Mouse (Mus musculus) bone marrow, adult 2 months (tissue): Measurements from ENCODE around the gene Snapc4. TPM values are rescaled to one million over a fixed set of nuclear protein-coding genes. Genes with fewer than 3 reads are reported as not detected.

Experiments
- H3K27ac ChIP-seq: fragments of 200-500 bp; 2 replicates; pipeline ENCODE4 v1.5.1; 2012; ENCODE audit warnings: low read depth, mild to moderate bottlenecking, control low read depth, inconsistent platforms, low read length; ENCODE audit not compliant: control insufficient read depth, poor library complexity, insufficient read depth
- H3K4me1 ChIP-seq: fragments of 200-500 bp; 2 replicates; pipeline ENCODE4 v1.6.1; 2011; ENCODE audit warnings: low read length; ENCODE audit not compliant: control insufficient read depth, insufficient read depth
- H3K4me3 ChIP-seq: fragments of 200-500 bp; replicated peaks from 2 replicates; pipeline ENCODE3; 2011; ENCODE audit warnings: mild to moderate bottlenecking, low read depth, low read length, control low read depth; ENCODE audit not compliant: control insufficient read depth
- CTCF ChIP-seq: fragments of 200-500 bp; IDR thresholded peaks from 2 replicates; pipeline ENCODE4 v1.5.1; 2011; ENCODE audit warnings: low read length, control low read depth; ENCODE audit not compliant: control insufficient read depth, insufficient read depth
- POLR2A ChIP-seq: fragments of 200-500 bp; IDR thresholded peaks from 2 replicates; pipeline ENCODE4 v1.6.1; 2011; ENCODE audit warnings: low read depth, mild to moderate bottlenecking, control low read depth, low read length, borderline replicate concordance; ENCODE audit not compliant: control insufficient read depth
- WGBS: fragments of 180-500 bp; shearing (Covaris S2); methylation state at CpG from one replicate; pipeline ENCODE4 v1.1.7; 2018; 5-methylcytosine and 5-hydroxymethylcytosine counted together
- polyA plus RNA-seq: library from polyadenylated mRNA; stranded (reverse); fragments of >200 nt; gene quantifications from 2 replicates; pipeline ENCODE4 v1.2.4, GENCODE M21; 2011; ENCODE audit warnings: low replicate concordance; ENCODE audit not compliant: missing spikeins, insufficient read depth, insufficient read length

Gene Snapc4
- polyA plus RNA-seq, 1 experiment = 42.6 TPM

- Histone ChIP-seq H3K4me1 (no peaks in the 10 kb centered on the region), H3K27ac (no peak overlapping the region), H3K4me3 (no peak overlapping the region)
- TF ChIP-seq CTCF (no peak), POLR2A (no peak)
- 86% methylated on average over 5 of the region's 5 CpGs for WGBS
These were observed 17.5 kb downstream of the Snapc4 start for GRCm38 (mm10) chr2:26362991-26363390.

GRCm38 (mm10) chr2:26360772-26361171, 19.7 kb downstream of the Snapc4 start, which contains the start of gene Card9:
TSS of gene Card9 (minus strand) at chr2:26360918.
- H3K27ac ChIP-seq = peak within 1 kb of the TSS; percentile 53
- 19% methylated on average over 3 of the region's 3 CpGs for WGBS

GRCm38 (mm10) chr2:26359983-26360382, 20.5 kb downstream of the Snapc4 start:
- peak overlapping the region; percentile 53 for H3K27ac ChIP-seq

More at GRCm38 (mm10) chr2:26360772-26361171, 19.7 kb downstream of the Snapc4 start, which contains the start of gene Card9:
- Histone ChIP-seq H3K4me1 (no peaks in the 10 kb centered on the region; the same call in 1 of the 2 replicates), H3K4me3 (peak within 1 kb of the TSS; percentile 77)
- TF ChIP-seq CTCF (no peak), POLR2A (no peak)

GRCm38 (mm10) chr2:26358667-26359320, 21.7 kb downstream of the Snapc4 start:
- Histone ChIP-seq H3K27ac (no peak overlapping the region), H3K4me3 (no peak overlapping the region)
- WGBS = 80% methylated on average over 13 of the region's 13 CpGs

More at GRCm38 (mm10) chr2:26359983-26360382, 20.5 kb downstream of the Snapc4 start:
- peak overlapping the region; percentile 77 for H3K4me3 ChIP-seq
- H3K4me1 ChIP-seq = no peaks in the 10 kb centered on the region; the same call in 1 of the 2 replicates
- TF ChIP-seq CTCF (no peak), POLR2A (peak; percentile 51; the same call in 1 of the 2 replicates)
- WGBS = 8% methylated on average over 6 of the region's 6 CpGs

GRCm38 (mm10) chr2:26357484-26357883, 23.0 kb downstream of the Snapc4 start:
- H3K4me1 ChIP-seq = no peaks in the 10 kb centered on the region; the same call in 1 of the 2 replicates
- no peak overlapping the region for H3K4me3 ChIP-seq
- H3K27ac ChIP-seq = no peak overlapping the region
- WGBS = 88% methylated on average over 15 of the region's 15 CpGs
- no peak for TF ChIP-seq CTCF
- TF ChIP-seq POLR2A = no peak

More at GRCm38 (mm10) chr2:26358667-26359320, 21.7 kb downstream of the Snapc4 start:
- no peaks in the 10 kb centered on the region; the same call in 1 of the 2 replicates for H3K4me1 ChIP-seq
- TF ChIP-seq POLR2A (no peak), CTCF (no peak)

GRCm38 (mm10) chr2:26356678-26357077, 23.8 kb downstream of the Snapc4 start:
- no peak overlapping the region for H3K4me3 ChIP-seq
- no peaks in the 10 kb centered on the region; the same call in 1 of the 2 replicates for H3K4me1 ChIP-seq
- H3K27ac ChIP-seq = no peak overlapping the region; the same call in 1 of the 2 replicates
- no peak for TF ChIP-seq POLR2A
- TF ChIP-seq CTCF = no peak
- 45% methylated on average over 7 of the region's 7 CpGs for WGBS

- Histone ChIP-seq H3K27ac (no peak overlapping the region), H3K4me1 (peaks cover 1% of the 10 kb centered on the region), H3K4me3 (no peak overlapping the region)
- TF ChIP-seq POLR2A = no peak
- TF ChIP-seq CTCF = no peak
- WGBS = 81% methylated on average over 4 of the region's 4 CpGs
These were observed 24.2 kb downstream of the Snapc4 start for GRCm38 (mm10) chr2:26356231-26356630.

GRCm38 (mm10) chr2:26354401-26354800, 26.1 kb downstream of the Snapc4 start:
- H3K4me3 ChIP-seq = no peak overlapping the region
- WGBS = 87% methylated on average over 4 of the region's 4 CpGs
- TF ChIP-seq CTCF (no peak), POLR2A (no peak)
- H3K27ac ChIP-seq = no peak overlapping the region
- peaks cover 4% of the 10 kb centered on the region for H3K4me1 ChIP-seq

- Histone ChIP-seq H3K4me3 (no peak overlapping the region), H3K4me1 (peaks cover 4% of the 10 kb centered on the region), H3K27ac (no peak overlapping the region)
- TF ChIP-seq CTCF (no peak), POLR2A (no peak)
- 71% methylated on average over 11 of the region's 11 CpGs for WGBS
These were observed 27.1 kb downstream of the Snapc4 start for GRCm38 (mm10) chr2:26353066-26353980.
